Mouse (Mus musculus) ES-E14 (cell line): ENCODE results near the gene Arhgef10l.

Experiments used
- CHD2 ChIP-seq: IDR thresholded peaks from 2 replicates; pipeline ENCODE4 v1.6.1; 2014; ENCODE audit warnings: mild to moderate bottlenecking, low read depth, low read length, inconsistent platforms
- HCFC1 ChIP-seq: IDR thresholded peaks from 2 replicates; pipeline ENCODE4 v1.6.1; 2012; ENCODE audit warnings: low read length, inconsistent platforms, borderline replicate concordance; ENCODE audit not compliant: insufficient read depth
- MAFK ChIP-seq: IDR thresholded peaks from 2 replicates; pipeline ENCODE4 v1.6.1; 2014; ENCODE audit warnings: mild to moderate bottlenecking, low read depth, low read length, inconsistent platforms; ENCODE audit not compliant: insufficient read depth
- ZC3H11A ChIP-seq: IDR thresholded peaks from 2 replicates; pipeline ENCODE4 v1.6.1; 2012; ENCODE audit warnings: low read depth, mild to moderate bottlenecking, inconsistent platforms, low read length, borderline replicate concordance

DNA sequence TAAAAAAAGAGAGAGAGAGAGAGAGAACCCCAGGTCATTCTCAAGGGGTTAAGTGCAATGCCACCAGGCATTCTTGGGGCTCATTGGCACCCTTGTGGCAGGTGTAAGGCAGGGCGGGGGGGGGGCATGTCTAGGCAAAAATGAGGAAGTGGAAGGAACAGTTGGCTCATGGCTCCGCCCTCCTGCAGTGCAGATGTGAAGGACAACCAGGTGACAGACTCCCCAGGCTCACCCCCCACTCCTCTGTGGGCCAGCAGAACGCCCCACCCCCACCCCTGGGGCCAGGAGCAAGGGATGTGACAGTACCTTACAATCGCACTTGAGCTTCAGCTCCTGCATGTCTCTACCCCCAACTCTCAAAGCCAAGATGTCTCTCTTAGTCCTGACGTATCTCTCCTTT lies 79.3 kb downstream of the Arhgef10l start:
- no peak for TF ChIP-seq HCFC1
- TF ChIP-seq ZC3H11A: no peak
- TF ChIP-seq CHD2: no peak
- TF ChIP-seq MAFK: no peak
